Mouse (Mus musculus) adrenal gland, adult 8-10 months (tissue): ENCODE results near the gene Zfp110. TPM values are rescaled to one million over a fixed set of nuclear protein-coding genes. Genes with fewer than 3 reads are reported as not detected.

ENCODE experiments used
- DNase-seq: peaks from one replicate; pipeline ENCODE4 v3.0.0; 2022
- total RNA-seq, 4 experiments: library from RNA; stranded (reverse); gene quantifications; 2 replicates each; pipeline ENCODE4 v1.2.4; 2022

Gene Zfp110
- total RNA-seq, 4 experiments from 2014 or later = 23.0 to 30.1 (median 25.8) TPM

DNA sequence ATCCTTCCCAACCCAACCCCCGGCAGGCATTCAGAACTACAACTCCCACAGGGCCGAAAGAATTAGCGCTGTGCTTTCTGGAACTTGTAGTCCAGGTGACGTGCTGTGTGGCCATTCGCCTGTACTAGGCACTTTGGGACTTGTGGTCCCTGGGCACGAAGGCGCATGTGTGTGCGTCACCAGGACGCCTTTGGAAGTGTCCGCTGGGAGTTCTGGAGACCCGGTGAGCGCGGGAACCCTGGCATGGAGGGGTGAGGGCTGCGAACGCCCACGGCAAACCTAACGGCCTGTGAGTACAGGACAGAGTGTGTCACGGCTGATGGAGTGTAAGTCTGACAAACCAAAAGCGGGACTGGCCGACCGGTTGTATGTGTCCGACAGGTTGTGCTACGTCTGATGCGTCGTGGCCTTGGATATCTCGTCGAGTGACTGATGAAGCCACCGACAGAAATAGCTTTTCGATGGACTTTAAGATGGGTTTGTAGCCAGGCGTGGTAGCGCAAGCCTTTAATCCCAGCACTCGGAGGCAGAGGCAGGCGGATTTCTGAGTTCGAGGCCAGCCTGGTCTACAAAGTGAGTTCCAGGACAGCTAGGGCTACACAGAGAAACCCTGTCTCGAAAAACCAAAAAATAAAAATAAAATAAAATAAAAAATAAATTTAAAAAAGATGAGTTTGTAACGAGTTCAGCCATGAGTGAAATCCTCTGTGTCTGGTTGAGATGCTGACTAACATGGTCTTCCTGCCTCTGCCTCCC lies 63.3 kb downstream of the Zfp110 start, which contains the start of gene Zscan22:
Gene Zscan22 (plus strand): TSS at position 161 of the 756 bp plus-strand sequence.
- DNase-seq = peak; percentile 95

Other genes with a start within 250 kb of the Zfp110 start
- gene Vmn2r53, start 226.0 kb upstream of the Zfp110 start, total RNA-seq = under 1 TPM; 0.03 to 0.09 (median 0.08) TPM
- gene Vmn2r54, start 194.4 kb upstream of the Zfp110 start, total RNA-seq = under 1 TPM in 1 of 4 experiments, not detected in 3; 0.12 TPM
- gene Vmn2r55, start 149.8 kb upstream of the Zfp110 start, total RNA-seq = under 1 TPM in 1 of 4 experiments, not detected in 3; 0.34 TPM
- under 1 TPM in 1 of 4 experiments, not detected in 3; 0.06 TPM for gene Vmn2r56, start 99.8 kb upstream of the Zfp110 start, total RNA-seq
- 1 to 10 TPM; 6.0 to 7.8 (median 7.3) TPM for gene Zscan18, start 31.1 kb upstream of the Zfp110 start, total RNA-seq
- gene Zfp329, start 15.9 kb upstream of the Zfp110 start, total RNA-seq = 10 to 100 TPM; 10.8 to 15.6 (median 13.4) TPM
- gene Zfp128, start 46.4 kb downstream of the Zfp110 start, total RNA-seq = 1 to 10 TPM; 3.5 to 6.3 (median 4.1) TPM
- gene Zscan22, start 63.1 kb downstream of the Zfp110 start, total RNA-seq = 10 to 100 TPM; 12.0 to 19.1 (median 16.4) TPM
- 100 to 1,000 TPM; 901 to 965 (median 918) TPM for gene Rps5, start 87.5 kb downstream of the Zfp110 start, total RNA-seq
- under 1 TPM; 0.20 to 0.38 (median 0.34) TPM for gene Rnf225, start 92.7 kb downstream of the Zfp110 start, total RNA-seq
- 10 to 100 TPM; 11.9 to 15.8 (median 13.8) TPM for gene Zfp324, start 131.1 kb downstream of the Zfp110 start, total RNA-seq
- gene Zfp446, start 143.1 kb downstream of the Zfp110 start, total RNA-seq = 10 to 100 TPM in 2 of 4 experiments, 1 to 10 TPM in 2; 6.9 to 12.6 (median 10.1) TPM
- gene Slc27a5, start 163.4 kb downstream of the Zfp110 start, total RNA-seq = under 1 TPM in 2 of 4 experiments, not detected in 2; 0.18 to 0.32 TPM
- 100 to 1,000 TPM; 223 to 300 (median 260) TPM for gene Trim28, start 164.4 kb downstream of the Zfp110 start, total RNA-seq
- 10 to 100 TPM; 15.2 to 19.9 (median 17.5) TPM for gene Zbtb45, start 175.3 kb downstream of the Zfp110 start, total RNA-seq
- 100 to 1,000 TPM; 235 to 249 (median 240) TPM for gene Chmp2a, start 200.0 kb downstream of the Zfp110 start, total RNA-seq
- gene Ube2m, start 203.5 kb downstream of the Zfp110 start, total RNA-seq = 100 to 1,000 TPM; 168 to 169 (median 168) TPM
- 1 to 10 TPM; 3.2 to 7.5 (median 5.9) TPM for gene Mzf1, start 220.0 kb downstream of the Zfp110 start, total RNA-seq